Comparison of ENCODE assay signal across 15 mouse cellular contexts in genomic region chr13:103951393-103951792, GRCm38 (mm10).
"Had no signal": no experiment of that assay in that cellular context is flagged by ENCODE, and none has a peak within 500 bp of the region (broad histone marks: within the 10 kb centered on the region; RNA-seq: fewer than 3 reads in every experiment).

No protein-coding gene starts in this region.

- H3K4me3 ChIP-seq: left cerebral cortex, adult 2 months; limb, embryonic 10.5 days; liver, embryonic 15.5 days; lung, embryonic 15.5 days; midbrain, embryonic 10.5 days; neural tube, embryonic 12.5 days; stomach, embryonic 15.5 days had no signal

- H3K27ac ChIP-seq: left cerebral cortex, adult 2 months; limb, embryonic 10.5 days; liver, embryonic 15.5 days; lung, embryonic 15.5 days; midbrain, embryonic 10.5 days; neural tube, embryonic 12.5 days; stomach, embryonic 15.5 days had no signal

- DNase-seq: kidney, adult 11 months; kidney, postnatal 10 days; midbrain, embryonic 14.5 days; retina, postnatal 1 day; right cerebral cortex, postnatal 4 days; spleen, adult 18-20 months; thymus, adult 2 months; thymus, postnatal 25 days had no signal
